Mouse (Mus musculus): ENCODE data around the gene C77080. TPM values are rescaled to one million over a fixed set of nuclear protein-coding genes. Genes with fewer than 3 reads are reported as not detected.

Gene C77080
- polyA plus RNA-seq, 1 experiment = 1.9 TPM

- Histone ChIP-seq H3K4me1 (ENCODE audit: control insufficient read depth, insufficient read depth, low read length) (no peaks in the 10 kb centered on the region), H3K4me3 (replicated peaks; ENCODE audit: control insufficient read depth, low read depth, low read length) (no peak overlapping the region), H3K27ac (ENCODE audit: control insufficient read depth, insufficient read depth, low read depth, low read length, poor library complexity) (no peak overlapping the region)
- TF ChIP-seq CTCF (IDR thresholded peaks at IDR 0.05; ENCODE audit: control insufficient read depth, insufficient read depth, low read length) (no peak), POLR2A (IDR thresholded peaks at IDR 0.05; ENCODE audit: borderline replicate concordance, control insufficient read depth, low read depth, low read length) (no peak)
- 93% methylated on average over 4 of the region's 4 CpGs for WGBS
These were observed 49.7 kb downstream of the C77080 start for GRCm38 (mm10) chr4:129211461-129211860.

- TF ChIP-seq POLR2A (IDR thresholded peaks at IDR 0.05; ENCODE audit: borderline replicate concordance, control insufficient read depth, low read depth, low read length) (no peak), CTCF (IDR thresholded peaks at IDR 0.05; ENCODE audit: control insufficient read depth, insufficient read depth, low read length) (no peak)
- WGBS = 55% methylated on average over 7 of the region's 7 CpGs
- no peak overlapping the region for H3K27ac ChIP-seq (ENCODE audit: control insufficient read depth, insufficient read depth, low read depth, low read length, poor library complexity)
- no peaks in the 10 kb centered on the region for H3K4me1 ChIP-seq (ENCODE audit: control insufficient read depth, insufficient read depth, low read length)
- no peak overlapping the region for H3K4me3 ChIP-seq (replicated peaks; ENCODE audit: control insufficient read depth, low read depth, low read length)
These were observed 51.7 kb downstream of the C77080 start for GRCm38 (mm10) chr4:129209504-129209903.

GRCm38 (mm10) chr4:129206792-129207191 lies 54.4 kb downstream of the C77080 start:
- H3K4me1 ChIP-seq (ENCODE audit: control insufficient read depth, insufficient read depth, low read length) = no peaks in the 10 kb centered on the region
- TF ChIP-seq CTCF (IDR thresholded peaks at IDR 0.05; ENCODE audit: control insufficient read depth, insufficient read depth, low read length) (no peak), POLR2A (IDR thresholded peaks at IDR 0.05; ENCODE audit: borderline replicate concordance, control insufficient read depth, low read depth, low read length) (no peak)
- no peak overlapping the region for H3K4me3 ChIP-seq (replicated peaks; ENCODE audit: control insufficient read depth, low read depth, low read length)
- no peak overlapping the region for H3K27ac ChIP-seq (ENCODE audit: control insufficient read depth, insufficient read depth, low read depth, low read length, poor library complexity)
- WGBS = 89% methylated on average over 8 of the region's 8 CpGs

DNA sequence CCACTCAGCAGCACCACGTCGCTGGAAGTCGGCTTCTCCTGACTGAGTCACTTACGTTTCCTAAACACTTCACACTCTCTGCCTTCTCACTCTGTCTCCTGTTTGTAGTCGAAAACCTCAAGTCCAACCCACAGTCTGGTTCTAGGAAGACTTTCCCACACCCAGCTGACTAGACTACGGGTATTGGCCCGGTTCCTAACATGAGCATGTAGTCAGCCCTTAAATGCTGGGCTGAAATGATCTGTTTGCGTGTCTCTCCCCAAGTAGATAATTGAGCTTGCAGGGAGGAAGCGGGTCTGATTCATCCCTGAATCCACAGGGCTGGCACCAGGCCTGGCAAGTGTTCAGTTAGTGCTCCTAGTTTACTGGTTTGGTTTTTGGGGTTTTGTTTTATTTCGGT lies 56.5 kb downstream of the C77080 start:
- TF ChIP-seq POLR2A (IDR thresholded peaks at IDR 0.05; ENCODE audit: borderline replicate concordance, control insufficient read depth, low read depth, low read length) = no peak
- no peak for TF ChIP-seq CTCF (IDR thresholded peaks at IDR 0.05; ENCODE audit: control insufficient read depth, insufficient read depth, low read length)
- Histone ChIP-seq H3K4me3 (replicated peaks; ENCODE audit: control insufficient read depth, low read depth, low read length) (no peak overlapping the region), H3K27ac (ENCODE audit: control insufficient read depth, insufficient read depth, low read depth, low read length, poor library complexity) (no peak overlapping the region), H3K4me1 (ENCODE audit: control insufficient read depth, insufficient read depth, low read length) (no peaks in the 10 kb centered on the region)
- WGBS = 91% methylated on average over 10 of the region's 10 CpGs

DNA sequence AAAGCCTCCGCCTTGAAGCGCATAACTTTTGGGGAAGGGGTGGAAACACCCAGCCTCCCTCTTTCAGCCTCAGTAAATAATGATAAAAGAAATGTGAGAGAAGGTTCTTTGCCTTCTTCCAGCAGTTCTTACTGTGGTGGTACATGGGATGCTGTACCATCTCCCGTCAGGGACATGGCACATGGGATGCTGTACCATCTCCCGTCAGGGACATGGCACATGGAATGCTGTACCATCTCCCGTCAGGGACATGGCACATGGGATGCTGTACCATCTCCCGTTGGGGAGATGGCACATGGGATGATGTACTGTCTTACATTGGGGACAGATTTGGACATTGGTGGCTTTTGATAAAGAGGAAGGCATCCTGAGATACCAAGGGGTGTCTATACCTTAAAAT lies 63.7 kb downstream of the C77080 start:
- 93% methylated on average over 6 of the region's 6 CpGs for WGBS
- H3K4me1 ChIP-seq (ENCODE audit: control insufficient read depth, insufficient read depth, low read length) = no peaks in the 10 kb centered on the region
- no peak overlapping the region for H3K4me3 ChIP-seq (replicated peaks; ENCODE audit: control insufficient read depth, low read depth, low read length)
- TF ChIP-seq POLR2A (IDR thresholded peaks at IDR 0.05; ENCODE audit: borderline replicate concordance, control insufficient read depth, low read depth, low read length) (no peak), CTCF (IDR thresholded peaks at IDR 0.05; ENCODE audit: control insufficient read depth, insufficient read depth, low read length) (no peak)
- no peak overlapping the region for H3K27ac ChIP-seq (ENCODE audit: control insufficient read depth, insufficient read depth, low read depth, low read length, poor library complexity)

- WGBS = 86% methylated on average over 1 of the region's 1 CpGs
- H3K4me3 ChIP-seq (replicated peaks; ENCODE audit: control insufficient read depth, low read depth, low read length) = no peak overlapping the region
- no peak overlapping the region for H3K27ac ChIP-seq (ENCODE audit: control insufficient read depth, insufficient read depth, low read depth, low read length, poor library complexity)
- peaks cover 4% of the 10 kb centered on the region for H3K4me1 ChIP-seq (ENCODE audit: control insufficient read depth, insufficient read depth, low read length)
- TF ChIP-seq CTCF (IDR thresholded peaks at IDR 0.05; ENCODE audit: control insufficient read depth, insufficient read depth, low read length) = no peak
- TF ChIP-seq POLR2A (IDR thresholded peaks at IDR 0.05; ENCODE audit: borderline replicate concordance, control insufficient read depth, low read depth, low read length) = no peak
These were observed 66.9 kb downstream of the C77080 start for GRCm38 (mm10) chr4:129194280-129194679.

- H3K27ac ChIP-seq (ENCODE audit: control insufficient read depth, insufficient read depth, low read depth, low read length, poor library complexity) = no peak overlapping the region
- WGBS = 84% methylated on average over 5 of the region's 5 CpGs
- H3K4me3 ChIP-seq (replicated peaks; ENCODE audit: control insufficient read depth, low read depth, low read length) = no peak overlapping the region
- peaks cover 4% of the 10 kb centered on the region for H3K4me1 ChIP-seq (ENCODE audit: control insufficient read depth, insufficient read depth, low read length)
- TF ChIP-seq POLR2A (IDR thresholded peaks at IDR 0.05; ENCODE audit: borderline replicate concordance, control insufficient read depth, low read depth, low read length) = no peak
- no peak for TF ChIP-seq CTCF (IDR thresholded peaks at IDR 0.05; ENCODE audit: control insufficient read depth, insufficient read depth, low read length)
These were observed 69.5 kb downstream of the C77080 start for GRCm38 (mm10) chr4:129191691-129192090.

DNA sequence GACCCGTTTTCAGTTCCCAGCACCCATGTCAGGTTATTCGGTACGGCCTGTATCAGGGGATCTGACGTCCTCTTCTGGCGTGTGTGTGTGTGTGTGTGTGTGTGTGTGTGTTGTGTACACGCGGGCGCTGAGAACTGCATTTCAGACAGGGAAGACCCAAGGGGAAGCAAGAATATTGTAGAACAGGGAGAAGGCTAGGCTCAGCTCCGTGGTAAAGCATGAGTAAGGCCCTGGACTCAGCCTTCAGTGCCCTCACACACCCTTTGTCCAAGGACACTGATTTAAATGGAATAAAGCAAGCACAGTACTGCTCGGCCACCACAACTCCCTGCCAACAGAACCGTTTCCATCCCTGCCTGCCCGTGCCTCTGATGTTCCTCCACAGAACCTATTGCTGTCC lies 70.7 kb downstream of the C77080 start:
- Histone ChIP-seq H3K4me1 (ENCODE audit: control insufficient read depth, insufficient read depth, low read length) (peaks cover 4% of the 10 kb centered on the region), H3K27ac (ENCODE audit: control insufficient read depth, insufficient read depth, low read depth, low read length, poor library complexity) (peak overlapping the region; percentile 13; the same call in 1 of the 2 replicates), H3K4me3 (replicated peaks; ENCODE audit: control insufficient read depth, low read depth, low read length) (peak overlapping the region; percentile 94)
- 3% methylated on average over 12 of the region's 12 CpGs for WGBS
- TF ChIP-seq CTCF (IDR thresholded peaks at IDR 0.05; ENCODE audit: control insufficient read depth, insufficient read depth, low read length) (no peak), POLR2A (IDR thresholded peaks at IDR 0.05; ENCODE audit: borderline replicate concordance, control insufficient read depth, low read depth, low read length) (no peak)
